Mouse (Mus musculus): ENCODE measurements around the gene Fance.
"Not testable (repeated sequence)": the region's sequence is repeated elsewhere in the genome, so short reads cannot be mapped to it uniquely, and the experiment has no call there.

Fance gene

DNA sequence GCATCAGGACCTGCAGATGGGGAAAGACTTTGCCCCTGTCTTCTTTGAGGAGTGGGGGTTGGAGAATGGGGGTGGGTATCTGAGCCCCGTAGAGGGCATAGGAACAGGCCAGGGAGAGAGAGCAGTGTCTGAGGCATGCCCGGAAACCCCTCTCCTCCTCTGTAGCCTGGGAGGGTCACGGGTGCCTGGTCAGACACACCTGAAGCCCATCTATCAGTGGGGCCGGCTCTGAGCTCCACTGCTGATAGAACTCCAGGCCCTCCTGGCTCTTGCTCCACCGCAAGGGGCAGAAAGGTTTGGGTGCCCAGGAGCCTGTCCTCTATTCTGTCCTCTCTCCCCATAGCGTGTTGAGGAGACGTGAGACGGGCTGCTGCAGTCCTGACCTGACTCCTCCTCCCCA lies 12.4 kb downstream of the Fance start:
- no peak for DNase-seq (ENCODE audit: low spot score in 2 of 2)

GRCm38 (mm10) chr17:28326951-28327350 lies 13.6 kb downstream of the Fance start:
- no peak for DNase-seq (ENCODE audit: low spot score in 2 of 2)

DNA sequence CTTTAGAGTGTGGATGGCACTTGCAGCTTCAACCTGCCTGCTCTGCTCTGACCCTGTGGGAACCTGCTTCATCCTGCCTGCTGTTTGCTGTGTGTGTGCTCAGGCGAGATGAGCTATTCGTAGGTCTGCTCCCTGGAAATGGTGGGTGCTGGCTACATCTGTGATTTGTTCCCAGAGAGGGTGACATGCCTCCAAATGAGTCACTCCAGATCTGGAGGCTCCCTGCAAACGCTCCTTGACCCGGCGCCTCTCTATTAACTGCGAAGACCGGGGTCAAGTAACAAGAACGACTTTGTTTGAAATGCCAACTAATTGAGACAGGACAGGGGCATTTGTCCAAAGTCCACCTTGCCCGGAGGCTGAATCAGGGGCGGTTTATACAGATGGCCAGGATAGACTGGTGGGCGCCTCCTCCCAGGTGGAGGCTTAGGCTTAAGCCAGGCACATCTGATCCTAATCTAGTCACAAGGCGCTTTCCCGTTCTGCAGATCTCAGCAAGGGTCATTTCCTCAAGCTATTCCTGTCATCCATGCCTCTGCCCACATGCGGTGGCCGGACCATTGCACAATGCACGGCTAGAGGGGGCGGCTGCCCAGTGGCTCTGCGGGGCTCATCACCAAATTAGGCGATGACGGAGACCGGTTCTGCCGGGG lies 14.5 kb downstream of the Fance start:
- DNase-seq (ENCODE audit: low spot score in 2 of 2): no peak

DNA sequence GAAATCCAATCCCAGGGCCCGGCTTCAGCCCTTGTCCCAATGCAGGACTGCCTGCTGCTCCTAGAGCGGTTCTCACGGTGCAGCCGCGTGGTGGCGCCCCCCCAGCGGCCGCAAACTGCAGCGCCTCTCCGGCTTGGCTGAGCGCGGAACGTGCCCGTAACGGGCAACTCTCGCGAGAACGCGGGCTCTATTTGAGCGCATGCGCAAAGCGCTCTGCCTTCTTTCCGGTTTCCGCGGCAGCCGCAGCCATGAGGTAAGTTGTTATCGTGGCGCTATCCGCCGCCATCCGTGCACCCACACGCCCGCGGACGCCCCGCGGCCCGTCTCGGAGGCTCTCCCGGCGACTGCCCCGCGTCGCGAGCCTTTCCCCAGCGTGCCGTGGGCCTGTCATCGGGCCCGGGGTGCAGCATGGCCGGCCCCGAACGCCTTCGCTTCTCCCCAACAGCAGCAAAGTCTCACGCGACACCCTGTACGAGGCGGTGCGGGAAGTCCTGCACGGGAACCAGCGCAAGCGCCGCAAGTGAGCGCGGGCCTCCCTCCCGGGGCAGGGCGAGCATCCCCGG lies 15.1 kb downstream of the Fance start, which contains the start of gene Rpl10a:
Gene Rpl10a (plus strand): TSS at position 106 of the 563 bp plus-strand sequence.
- peak; percentile 94 to 95 for DNase-seq (ENCODE audit: low spot score in 2 of 2)

GRCm38 (mm10) chr17:28328946-28329345 lies 15.6 kb downstream of the Fance start:
- DNase-seq (ENCODE audit: low spot score in 2 of 2): peak in 1 of 2 experiments; percentile 39

DNA sequence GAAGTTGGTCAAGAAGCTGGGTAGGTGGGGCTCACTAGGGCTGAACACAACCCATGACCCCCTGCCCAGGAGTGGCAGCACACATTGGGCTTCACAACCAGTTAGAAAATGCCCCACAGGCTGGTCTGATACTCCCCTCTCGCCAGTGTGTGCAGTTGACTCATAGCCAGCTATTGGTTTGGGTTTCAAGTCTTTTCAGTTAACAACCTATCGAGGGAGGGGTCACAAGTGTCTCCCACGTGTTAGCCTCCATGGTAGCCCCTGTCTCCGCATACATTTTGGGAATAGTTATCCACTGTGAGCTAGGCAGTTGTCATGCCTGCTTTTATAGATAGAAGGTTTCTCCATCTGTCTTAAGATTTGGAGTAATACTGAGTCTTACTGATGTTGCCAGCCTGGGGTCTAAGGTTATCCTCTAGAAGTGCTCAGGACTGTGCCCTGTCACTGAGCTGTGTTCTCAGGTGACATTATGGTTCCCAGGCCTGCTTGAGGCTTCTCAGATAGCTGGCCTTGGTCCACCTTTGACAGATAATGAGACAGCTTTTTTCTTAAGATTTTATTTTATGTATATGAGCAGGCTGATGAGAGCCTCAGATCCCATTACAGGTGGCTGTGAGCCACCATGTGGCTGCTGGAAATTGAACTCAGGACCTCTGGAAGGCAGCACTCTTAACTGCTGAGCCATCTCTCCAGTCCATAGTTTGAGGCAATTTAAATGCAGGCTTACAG lies 16.3 kb downstream of the Fance start:
- no peak for DNase-seq (ENCODE audit: low spot score in 2 of 2)

GRCm38 (mm10) chr17:28330232-28330546 lies 16.9 kb downstream of the Fance start:
- DNase-seq (ENCODE audit: low spot score in 2 of 2): no peak

DNA sequence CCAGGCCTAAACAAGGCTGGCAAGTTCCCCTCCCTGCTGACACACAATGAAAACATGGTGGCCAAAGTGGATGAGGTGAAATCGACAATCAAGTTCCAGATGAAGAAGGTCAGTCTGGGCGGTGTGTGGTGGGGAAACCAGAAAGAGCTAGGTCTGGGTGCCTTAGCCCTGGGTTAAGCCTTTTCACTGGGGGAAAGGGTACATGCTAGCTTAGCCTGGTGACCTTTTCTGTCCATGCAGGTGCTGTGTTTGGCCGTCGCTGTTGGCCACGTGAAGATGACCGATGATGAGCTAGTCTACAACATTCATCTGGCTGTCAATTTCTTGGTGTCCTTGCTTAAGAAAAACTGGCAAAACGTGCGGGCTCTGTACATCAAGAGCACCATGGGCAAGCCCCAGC lies 17.3 kb downstream of the Fance start:
- DNase-seq (ENCODE audit: low spot score in 2 of 2): not testable (repeated sequence)

GRCm38 (mm10) chr17:28331241-28332112 lies 18.2 kb downstream of the Fance start:
- DNase-seq (ENCODE audit: low spot score in 2 of 2): no peak

GRCm38 (mm10) chr17:28332113-28332914 lies 19.0 kb downstream of the Fance start:
- DNase-seq (ENCODE audit: low spot score in 2 of 2): no peak

- DNase-seq (ENCODE audit: low spot score in 2 of 2): no peak
These were observed 19.7 kb downstream of the Fance start for GRCm38 (mm10) chr17:28332915-28333546.

- no peak for DNase-seq (ENCODE audit: low spot score in 2 of 2)
These were observed 21.9 kb downstream of the Fance start for GRCm38 (mm10) chr17:28335267-28335666.

- no peak for DNase-seq (ENCODE audit: low spot score in 2 of 2)
These were observed 24.2 kb downstream of the Fance start for GRCm38 (mm10) chr17:28337547-28337946.

DNA sequence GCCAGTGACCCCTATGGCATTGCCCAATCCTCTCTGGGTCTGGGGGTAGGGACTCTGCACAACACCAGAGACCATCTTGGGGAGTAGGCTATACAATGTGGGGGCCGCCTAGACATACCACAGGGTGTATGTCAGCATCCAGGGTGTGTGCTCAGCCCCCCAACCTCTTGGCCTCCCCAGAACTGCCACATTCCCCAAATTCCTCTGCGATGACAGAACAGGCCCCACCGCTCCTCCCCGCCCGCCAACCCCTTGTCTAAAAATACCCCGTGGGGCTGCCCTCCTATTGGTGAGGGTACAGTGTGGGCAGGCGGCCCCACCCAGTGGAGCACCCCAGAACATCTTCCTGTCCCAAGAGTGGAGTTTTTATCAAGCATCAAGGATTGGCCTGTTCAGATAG lies 27.3 kb downstream of the Fance start:
- DNase-seq (ENCODE audit: low spot score in 2 of 2): no peak

- peak; percentile 57 to 61 for DNase-seq (ENCODE audit: low spot score in 2 of 2)
These were observed 27.8 kb downstream of the Fance start for GRCm38 (mm10) chr17:28341091-28341490.

DNA sequence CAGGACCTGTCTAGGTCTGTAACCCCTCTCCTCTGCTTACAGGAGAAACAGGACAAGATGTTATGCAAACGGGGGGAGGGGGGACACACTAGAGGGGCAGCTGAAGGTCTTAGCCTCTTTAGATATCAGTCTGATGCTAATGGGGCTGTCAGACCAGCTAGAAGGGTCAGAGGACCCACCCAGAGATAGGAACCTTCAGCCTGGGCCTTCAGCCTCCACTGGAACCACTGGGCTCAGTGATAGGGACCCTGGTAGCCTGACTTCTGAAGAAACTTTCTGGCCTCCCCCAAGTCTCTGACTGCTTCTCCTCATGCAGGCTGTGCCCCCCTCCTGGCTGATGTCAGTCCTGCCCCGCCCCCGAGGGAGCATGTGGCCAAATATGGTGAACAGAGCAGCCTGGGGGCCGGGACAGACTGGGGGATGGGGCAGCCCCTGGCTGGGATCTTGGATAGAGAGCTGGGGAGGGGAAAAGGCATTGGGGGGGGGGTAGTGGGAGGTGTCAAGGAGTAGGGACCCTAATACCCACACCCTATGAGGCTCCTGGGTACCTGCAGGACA lies 30.8 kb downstream of the Fance start:
- no peak for DNase-seq (ENCODE audit: low spot score in 2 of 2)

- no peak for DNase-seq (ENCODE audit: low spot score in 2 of 2)
These were observed 31.4 kb downstream of the Fance start for GRCm38 (mm10) chr17:28344670-28345069.

DNA sequence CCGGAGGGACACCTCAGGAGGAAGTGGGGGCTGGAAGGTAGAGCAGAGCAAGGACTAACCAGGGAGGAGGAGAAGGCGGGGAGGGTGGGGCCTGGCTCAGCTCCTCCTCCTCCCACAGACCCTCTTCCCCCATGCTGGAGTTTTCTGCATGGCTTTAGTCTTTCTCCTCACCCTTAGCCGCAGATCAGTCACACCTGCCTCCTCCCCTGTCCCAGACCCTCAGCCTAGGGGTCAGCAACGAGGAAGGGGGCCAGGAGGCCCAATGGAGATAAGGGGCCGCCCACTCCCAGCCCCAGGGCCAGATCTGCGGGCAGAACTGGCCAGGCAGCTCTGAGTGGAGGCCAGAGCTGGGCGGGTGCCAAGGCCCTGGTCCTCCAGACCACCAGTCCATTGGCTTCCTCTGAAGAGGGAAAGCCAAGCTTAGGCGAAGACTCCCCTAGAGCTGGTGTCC lies 32.0 kb downstream of the Fance start:
- DNase-seq (ENCODE audit: low spot score in 2 of 2): no peak

DNA sequence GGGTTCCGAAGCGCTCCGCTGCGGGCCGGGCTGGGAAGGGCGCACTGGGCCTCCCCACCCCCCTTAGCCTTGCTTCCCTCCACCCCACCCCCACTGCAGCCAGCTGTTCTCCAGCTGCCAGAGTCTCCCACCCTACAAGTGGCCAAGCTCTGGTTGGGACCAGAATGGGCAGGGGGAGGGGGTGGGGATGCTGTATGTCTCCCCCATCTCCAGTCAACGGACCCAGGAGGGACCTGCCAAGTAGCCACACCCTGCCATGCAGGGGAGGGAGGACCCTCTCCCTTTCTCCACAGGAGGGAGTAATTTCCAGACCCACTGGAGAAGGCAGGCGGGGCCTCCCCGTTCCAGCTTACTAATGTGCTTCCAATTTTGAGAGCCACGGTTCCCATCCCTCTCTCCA lies 32.6 kb downstream of the Fance start:
- no peak for DNase-seq (ENCODE audit: low spot score in 2 of 2)

- no peak for DNase-seq (ENCODE audit: low spot score in 2 of 2)
These were observed 34.0 kb downstream of the Fance start for GRCm38 (mm10) chr17:28347327-28347726.
